Mouse (Mus musculus): ENCODE measurements around the gene Cwf19l1.

DNA sequence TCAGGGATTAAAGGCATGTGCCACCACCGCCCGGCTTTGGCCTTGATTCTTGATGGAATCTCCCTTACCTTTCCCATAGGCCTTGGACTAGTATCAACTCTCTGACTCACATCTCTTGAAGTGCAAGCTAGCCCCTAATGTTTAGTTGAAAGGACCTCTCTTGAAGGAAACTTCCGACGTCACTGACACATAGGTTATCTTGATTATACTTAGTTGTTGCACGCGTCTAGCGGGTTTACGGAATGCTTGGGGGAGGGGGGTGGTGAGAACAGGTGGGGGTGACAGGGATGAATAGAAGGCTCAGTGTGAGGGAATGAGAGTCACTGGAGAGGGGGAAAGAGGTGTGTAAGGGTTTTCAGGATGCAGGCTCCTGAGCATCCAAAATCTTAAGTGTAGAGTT lies 11.3 kb upstream of the Cwf19l1 start:
- no peak for TF ChIP-seq CTCF (IDR thresholded peaks at IDR 0.05; ENCODE audit: insufficient read depth, low read depth, low read length)
- no peak for TF ChIP-seq POLR2A (IDR thresholded peaks at IDR 0.05; ENCODE audit: insufficient read depth, low read depth, low read length)

All from olfactory bulb, adult 2 months (tissue).